Mouse (Mus musculus) lung, adult 2 months (tissue): ENCODE results near the gene Aqr.

Source experiments
- CTCF ChIP-seq: fragments of 200-500 bp; IDR thresholded peaks from 2 replicates; pipeline ENCODE4 v1.5.1; 2011; ENCODE audit warnings: mild to moderate bottlenecking, low read length, control low read depth; ENCODE audit not compliant: insufficient read depth
- POLR2A ChIP-seq: fragments of 200-500 bp; IDR thresholded peaks from 2 replicates; pipeline ENCODE4 v1.6.1; 2011; ENCODE audit warnings: low read depth, mild to moderate bottlenecking, control low read depth, low read length, borderline replicate concordance; ENCODE audit errors: extremely low read depth

DNA sequence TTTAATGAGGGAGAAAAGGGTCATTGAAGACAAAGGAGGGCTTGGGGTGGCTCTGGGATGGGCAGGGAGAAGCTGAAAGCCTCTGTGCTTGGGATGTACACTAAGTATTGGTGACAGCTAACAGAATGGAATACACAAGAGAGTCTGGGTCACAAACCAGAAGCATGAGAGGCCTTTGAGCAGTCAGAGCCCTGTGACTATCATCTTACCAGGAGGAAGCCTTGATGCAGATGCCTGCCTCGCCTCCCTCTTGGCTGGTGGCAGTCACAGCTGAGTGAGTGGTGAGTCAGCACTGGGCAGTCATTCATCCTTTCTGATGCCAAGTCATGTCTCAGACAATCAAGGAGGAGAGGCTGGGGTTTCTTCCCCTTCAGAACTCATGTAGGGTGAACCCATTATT is 99.6 kb downstream of the Aqr start:
- no peak for TF ChIP-seq CTCF
- no peak for TF ChIP-seq POLR2A
